Mouse (Mus musculus): ENCODE measurements around the gene Aknad1.

The Aknad1 gene

DNA sequence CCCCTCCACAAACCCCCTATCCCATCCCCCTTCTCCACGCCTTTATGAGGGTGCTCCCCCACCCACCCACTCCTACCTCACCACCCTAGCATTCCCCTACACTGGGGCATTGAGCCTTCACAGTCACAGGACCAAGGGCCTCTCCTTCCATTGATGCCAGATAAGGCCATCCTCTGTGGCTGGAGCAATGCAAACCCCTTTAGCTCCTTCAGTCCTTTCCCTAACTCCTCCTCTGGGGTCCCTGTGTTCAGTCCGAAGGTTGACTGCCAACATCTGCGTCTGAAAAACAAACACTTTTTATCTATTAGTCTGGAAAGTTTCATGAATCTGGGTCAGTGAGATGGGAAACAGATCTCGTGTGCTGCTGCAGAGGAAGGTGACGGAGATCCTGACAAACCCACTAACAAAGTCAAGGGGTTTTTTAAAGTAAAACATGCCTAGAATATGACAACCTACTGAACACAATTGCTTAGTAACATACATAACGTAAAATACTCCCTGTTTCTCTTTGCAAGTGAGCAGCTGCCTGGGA, 43.0 kb downstream of the Aknad1 start:
- in situ Hi-C loops (cut with MboI; ENCODE audit: low sequenced_read_pairs) = loop anchor here (25.0 kb wide), 1 partner anchor 280 kb away; no protein-coding TSS in a partner anchor

DNA sequence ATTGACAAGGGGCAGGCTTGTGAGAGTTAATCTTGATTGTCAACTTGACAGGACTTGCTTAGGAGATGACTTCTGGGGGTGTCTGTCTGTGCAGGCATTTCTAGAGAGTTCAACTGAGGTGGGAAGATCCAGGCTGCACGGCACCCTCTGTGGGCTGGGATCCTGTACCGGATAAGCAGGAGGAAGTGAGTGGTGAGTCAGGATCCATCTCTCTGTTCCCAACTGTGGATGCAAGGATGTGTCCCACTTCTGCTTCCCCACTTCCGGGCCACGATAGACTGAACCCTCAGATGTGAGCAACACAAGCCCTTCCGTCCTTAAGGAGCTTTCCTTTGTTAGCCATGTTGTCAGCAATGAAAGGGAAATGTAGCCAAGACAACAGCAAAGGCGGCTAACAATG, 47.1 kb downstream of the Aknad1 start:
- in situ Hi-C loops (cut with MboI; ENCODE audit: low sequenced_read_pairs) = loop anchor here (25.0 kb wide), 1 partner anchor 276 kb away; no protein-coding TSS in a partner anchor

DNA sequence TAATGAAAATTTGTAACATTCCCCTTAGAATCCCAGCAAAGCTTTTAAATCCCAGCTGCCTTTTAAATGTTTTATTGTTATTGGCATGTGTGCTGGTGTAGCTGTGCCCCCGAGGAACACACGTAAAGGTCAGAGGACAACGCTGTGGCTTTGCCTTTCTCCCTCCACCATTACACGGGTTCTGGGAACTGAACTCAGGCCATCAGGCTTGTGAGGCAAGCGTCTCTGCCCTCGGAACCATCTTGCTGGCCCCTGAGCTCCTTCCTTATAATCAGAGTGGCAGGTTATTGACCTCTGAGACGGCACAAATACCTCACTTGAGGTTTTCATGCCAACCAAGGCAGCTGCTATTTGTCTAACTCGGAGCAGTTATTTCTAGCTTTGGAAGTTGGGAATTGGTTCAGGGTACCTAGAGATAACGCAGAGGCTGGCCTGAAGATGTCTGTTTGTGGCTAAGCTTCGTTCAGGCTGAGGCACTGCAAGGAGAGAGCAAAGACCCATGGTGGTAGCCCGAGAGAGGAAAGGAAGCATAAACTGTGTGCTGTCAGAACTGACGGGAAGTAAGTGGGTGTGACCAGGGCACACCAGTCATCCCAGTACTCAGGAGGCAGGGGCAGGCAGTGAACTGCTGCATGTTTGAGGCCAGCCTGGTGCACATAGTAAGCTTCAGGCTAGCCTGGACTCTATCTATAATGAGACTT, 48.4 kb downstream of the Aknad1 start:
- in situ Hi-C loops (cut with MboI; ENCODE audit: low sequenced_read_pairs) = loop anchor here (25.0 kb wide), 1 partner anchor 274 kb away; no protein-coding TSS in a partner anchor

DNA sequence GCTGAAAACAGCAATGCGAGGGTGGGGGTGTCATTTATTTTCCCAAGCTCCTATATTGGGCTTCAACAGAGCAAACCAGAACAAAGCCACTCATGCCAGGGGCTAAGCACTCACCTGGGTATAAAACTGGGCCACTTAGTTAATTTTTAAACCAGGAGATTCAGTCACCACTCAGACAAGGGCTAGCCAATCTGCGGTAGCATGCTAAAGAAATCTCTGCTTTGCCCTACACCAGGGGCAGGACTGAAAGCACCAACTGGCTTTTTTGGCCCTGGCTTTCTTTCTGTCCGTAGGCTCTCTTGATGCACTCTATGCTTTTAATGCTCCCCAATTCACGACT, 49.0 kb downstream of the Aknad1 start:
- in situ Hi-C loops (cut with MboI; ENCODE audit: low sequenced_read_pairs) = loop anchor here (25.0 kb wide), 1 partner anchor 274 kb away; no protein-coding TSS in a partner anchor

DNA sequence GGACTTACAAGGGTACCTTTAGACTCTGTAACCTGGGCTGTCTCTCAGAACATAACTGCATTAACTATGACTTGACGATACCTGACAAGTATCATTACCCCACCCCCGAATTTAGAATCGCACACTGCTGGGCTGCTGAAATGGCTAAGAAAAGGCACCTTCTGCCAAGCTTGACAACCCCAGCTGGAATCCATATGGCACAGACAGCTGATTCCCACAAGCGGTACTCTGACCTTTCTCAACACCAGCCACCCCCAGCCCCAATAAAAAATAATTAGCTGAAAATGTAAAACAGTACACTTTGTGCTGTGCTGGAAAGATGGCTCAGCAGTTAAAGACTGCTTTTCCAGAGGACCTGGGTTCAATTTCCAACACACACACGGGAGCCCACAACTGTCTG, 49.8 kb downstream of the Aknad1 start:
- in situ Hi-C loops (cut with MboI; ENCODE audit: low sequenced_read_pairs) = loop anchor here (25.0 kb wide), 1 partner anchor 273 kb away; no protein-coding TSS in a partner anchor

DNA sequence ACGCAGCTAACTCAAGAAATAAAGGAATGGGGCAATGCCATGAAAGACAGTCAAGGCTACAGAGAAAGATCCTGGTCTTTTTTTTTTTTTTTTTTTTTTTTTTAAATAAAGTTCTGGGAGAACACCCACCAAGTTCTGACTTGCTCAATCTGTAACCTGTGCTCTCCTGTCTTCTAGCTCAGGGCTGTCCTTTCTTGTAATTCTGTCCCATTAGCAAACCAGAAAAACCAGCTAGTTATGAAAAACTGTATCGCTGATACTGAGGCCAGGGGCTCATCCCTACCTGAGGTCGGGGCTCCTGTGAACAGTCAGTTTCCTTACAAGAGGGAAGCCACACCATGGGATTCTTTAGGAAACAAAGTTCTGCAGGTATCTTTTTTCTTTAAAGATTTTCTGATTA, 51.0 kb downstream of the Aknad1 start:
- in situ Hi-C loops (cut with MboI; ENCODE audit: low sequenced_read_pairs) = loop anchor here (25.0 kb wide), 1 partner anchor 272 kb away; no protein-coding TSS in a partner anchor

DNA sequence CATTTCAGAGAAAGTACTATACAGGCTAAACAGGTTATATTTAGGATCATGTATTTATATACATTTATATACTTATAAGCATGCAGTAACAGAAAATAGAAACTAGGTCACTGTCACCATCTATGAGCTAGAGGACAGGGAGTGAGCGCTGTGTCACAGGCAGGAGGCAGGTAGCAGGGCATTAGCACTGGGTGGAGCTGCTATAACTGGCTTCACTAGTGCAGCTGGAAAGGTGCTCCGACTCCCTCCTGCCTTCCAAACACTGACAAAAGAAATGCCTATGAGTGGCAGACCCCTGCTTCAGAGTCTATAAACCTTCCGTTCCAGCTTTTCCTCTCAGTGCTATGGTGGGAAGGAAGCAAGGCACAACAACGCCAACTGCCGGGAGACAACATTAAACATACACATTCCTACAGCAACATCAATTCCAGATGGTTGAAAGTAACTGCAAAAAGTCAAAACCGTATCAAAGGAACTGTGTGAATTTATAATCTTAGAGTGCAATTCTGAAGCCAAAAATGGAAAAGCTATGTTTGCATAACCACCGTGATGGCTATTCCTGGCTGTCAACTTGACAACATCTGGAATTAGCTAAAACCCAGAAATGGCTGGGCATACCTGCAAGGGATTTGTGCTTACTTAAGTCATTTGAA, 51.7 kb downstream of the Aknad1 start:
- in situ Hi-C loops (cut with MboI; ENCODE audit: low sequenced_read_pairs) = loop anchor here (25.0 kb wide), 1 partner anchor 271 kb away; no protein-coding TSS in a partner anchor

DNA sequence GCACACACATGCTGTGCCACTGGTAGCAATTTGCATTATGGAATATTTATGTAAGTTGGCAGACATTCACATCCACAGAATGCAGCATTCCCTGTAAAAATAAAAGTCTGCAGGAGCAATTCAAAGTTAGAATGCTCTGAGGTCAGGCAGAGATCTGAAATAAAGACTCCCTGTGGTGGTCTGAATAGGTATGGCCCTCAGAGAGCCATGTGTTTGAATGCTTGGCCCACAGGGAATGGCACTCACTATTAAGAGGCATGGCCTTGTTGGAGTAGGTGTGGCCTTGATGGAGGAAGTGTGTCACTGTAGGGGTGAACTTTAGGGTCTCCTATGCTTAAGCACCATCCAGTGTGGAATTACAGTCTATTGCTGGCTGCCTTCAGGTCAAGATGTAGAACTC, 53.0 kb downstream of the Aknad1 start:
- in situ Hi-C loops (cut with MboI; ENCODE audit: low sequenced_read_pairs) = loop anchor here (25.0 kb wide), 1 partner anchor 270 kb away; no protein-coding TSS in a partner anchor

DNA sequence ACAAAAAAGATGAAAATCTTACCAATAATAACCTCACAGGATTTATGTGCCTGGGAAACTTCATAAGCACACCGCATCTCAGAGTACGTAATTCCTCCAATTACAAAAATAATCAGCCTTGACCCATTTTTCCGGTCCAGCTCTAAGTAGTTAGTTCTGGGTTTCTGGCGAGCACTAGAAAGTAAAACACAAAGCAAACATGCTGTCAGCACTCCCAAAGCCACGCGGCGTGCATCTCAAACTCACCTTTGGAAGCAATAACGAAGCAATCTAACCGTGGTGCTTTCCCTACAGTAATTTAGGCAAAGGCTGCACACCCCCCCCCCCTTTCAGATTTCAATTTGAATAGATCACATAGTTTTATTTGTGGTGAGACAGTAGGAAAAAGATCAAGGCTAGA, 55.3 kb downstream of the Aknad1 start:
- in situ Hi-C loops (cut with MboI; ENCODE audit: low sequenced_read_pairs) = loop anchor here (25.0 kb wide), 1 partner anchor 268 kb away; no protein-coding TSS in a partner anchor

DNA sequence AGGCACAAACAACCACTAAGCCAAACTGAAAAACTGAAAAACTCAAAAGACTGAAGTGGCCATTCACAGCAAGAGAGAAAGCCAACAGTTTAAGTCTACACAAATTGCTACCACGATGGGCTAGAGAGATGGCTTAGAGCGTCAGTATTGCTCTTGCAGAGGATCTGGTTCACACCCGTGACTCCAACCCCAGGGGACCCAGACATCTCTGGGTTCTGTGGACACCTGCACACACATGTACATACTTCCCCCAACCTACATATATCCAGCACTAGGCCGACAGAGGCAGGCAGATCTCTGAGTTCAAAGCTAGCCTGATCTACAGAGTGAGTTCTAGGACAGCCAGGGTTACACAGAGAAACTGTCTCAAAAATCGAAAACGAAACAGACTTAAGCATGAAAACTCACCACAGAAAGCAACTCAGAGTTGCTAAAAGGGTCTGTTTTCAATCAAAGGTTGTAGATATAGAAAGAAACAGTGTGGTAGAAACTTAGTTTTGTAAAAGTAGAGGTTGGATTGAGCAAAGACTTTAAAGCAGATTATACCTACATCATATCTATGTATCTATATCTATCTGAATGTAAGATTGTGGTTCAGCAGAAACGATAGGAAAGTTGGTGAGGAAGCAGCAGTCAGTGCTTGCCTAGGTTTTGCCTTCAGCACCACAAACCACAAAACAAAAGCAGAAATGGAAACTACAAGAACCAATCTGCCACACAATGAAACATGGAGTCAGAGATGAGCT, 56.3 kb downstream of the Aknad1 start:
- in situ Hi-C loops (cut with MboI; ENCODE audit: low sequenced_read_pairs) = loop anchor here (25.0 kb wide), 1 partner anchor 267 kb away; no protein-coding TSS in a partner anchor

DNA sequence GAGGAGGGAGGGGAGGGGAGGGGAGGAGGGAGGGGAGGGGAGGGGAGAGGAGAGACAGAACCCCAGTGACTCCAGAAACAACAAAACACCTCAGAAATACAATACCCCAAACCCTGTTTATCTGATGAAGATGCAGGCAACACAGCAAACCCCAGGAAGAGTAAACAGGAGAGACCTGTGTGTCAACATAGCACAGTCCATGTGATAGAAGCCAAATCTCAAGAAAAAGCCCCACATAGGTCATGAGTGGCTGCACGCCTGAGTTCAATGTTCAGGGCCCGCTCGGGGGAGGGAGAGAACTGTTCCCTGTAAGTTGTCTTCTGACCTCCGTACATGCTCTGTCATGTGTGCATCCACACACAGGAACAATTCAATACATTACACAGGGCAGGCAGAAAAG, 56.9 kb downstream of the Aknad1 start:
- in situ Hi-C loops (cut with MboI; ENCODE audit: low sequenced_read_pairs) = loop anchor here (25.0 kb wide), 1 partner anchor 266 kb away; no protein-coding TSS in a partner anchor

DNA sequence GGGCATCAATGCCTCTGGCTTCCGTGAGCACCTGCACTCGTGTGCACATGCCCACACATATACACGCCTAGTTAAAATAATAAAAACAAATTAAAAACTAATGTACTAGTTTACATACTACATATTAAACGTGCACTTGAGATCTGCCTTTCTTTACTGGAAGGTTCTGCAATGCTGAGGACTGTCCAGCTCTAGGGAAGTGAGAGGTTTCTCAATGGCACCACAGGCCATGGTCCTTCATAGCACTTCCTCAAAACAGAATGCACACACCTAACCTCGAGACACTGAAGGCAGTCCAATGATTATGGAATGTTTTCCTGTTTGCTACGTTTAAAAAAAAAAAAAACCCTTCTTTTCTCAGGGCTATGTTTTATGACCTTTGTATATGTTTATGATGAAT, 58.3 kb downstream of the Aknad1 start:
- in situ Hi-C loops (cut with MboI; ENCODE audit: low sequenced_read_pairs) = loop anchor here (25.0 kb wide), 1 partner anchor 265 kb away; no protein-coding TSS in a partner anchor

DNA sequence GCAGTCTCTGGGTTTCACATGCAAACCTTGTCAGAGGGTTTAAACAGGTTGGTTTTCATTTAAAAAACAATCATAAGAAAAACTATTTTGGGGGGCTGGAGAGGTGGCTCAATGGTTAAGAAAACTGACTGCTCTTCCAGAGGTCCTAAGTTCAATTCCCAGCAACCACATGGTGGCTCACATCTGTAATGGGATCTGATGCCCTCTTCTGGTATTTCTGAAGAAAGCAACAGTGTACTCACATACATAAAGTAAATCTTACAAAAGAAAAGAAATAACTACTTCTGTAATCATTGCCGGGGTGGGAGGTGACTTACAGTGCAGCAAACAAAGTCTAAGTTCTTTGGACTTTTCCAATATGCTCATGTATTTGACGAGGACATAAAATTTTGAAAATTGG, 58.9 kb downstream of the Aknad1 start:
- in situ Hi-C loops (cut with MboI; ENCODE audit: low sequenced_read_pairs) = loop anchor here (25.0 kb wide), 1 partner anchor 264 kb away; no protein-coding TSS in a partner anchor

DNA sequence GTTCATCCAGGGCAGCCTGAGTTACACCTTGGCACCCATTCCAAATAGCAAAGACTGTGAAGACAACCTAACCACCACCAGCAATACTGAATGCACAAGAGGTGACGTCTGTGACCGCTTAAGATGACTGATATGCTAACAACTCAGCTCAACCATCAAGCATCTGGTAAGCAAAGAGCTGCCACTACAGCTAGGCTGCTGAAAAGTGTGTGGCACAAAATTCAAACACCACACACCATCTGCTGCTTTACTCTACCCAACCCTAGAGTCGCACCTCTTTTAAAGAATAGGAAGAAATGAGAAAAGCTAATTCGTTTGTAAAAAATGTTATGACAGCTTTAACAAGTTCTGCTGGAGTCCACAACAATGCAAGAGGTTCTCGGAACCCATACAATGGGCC, 66.2 kb downstream of the Aknad1 start:
- in situ Hi-C loops (cut with MboI; ENCODE audit: low sequenced_read_pairs) = no loop called here

DNA sequence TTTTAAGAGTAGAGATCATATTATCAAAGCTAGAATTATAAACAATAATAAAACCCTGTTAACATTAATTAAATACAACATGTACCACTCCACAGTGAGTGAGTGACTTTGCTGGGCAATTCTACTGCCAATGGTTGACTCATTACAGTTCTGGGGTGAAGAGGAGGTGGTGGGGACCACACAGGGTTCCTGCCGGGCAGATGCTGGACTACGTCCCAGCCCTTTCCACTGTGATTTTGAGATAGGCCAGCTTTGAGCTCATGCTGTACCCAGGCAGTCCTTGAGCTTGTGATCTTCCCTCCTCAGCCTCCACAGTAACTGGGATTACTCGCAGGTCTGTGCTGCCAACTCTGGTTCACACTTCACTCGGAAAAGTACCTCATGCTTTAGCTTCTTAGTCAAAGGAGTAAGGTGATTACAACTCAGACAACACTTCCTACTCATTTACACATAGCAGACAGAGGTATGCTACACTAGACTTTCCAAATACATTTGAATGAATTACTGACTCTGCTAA, 71.3 kb downstream of the Aknad1 start:
- in situ Hi-C loops (cut with MboI; ENCODE audit: low sequenced_read_pairs) = no loop called here

DNA sequence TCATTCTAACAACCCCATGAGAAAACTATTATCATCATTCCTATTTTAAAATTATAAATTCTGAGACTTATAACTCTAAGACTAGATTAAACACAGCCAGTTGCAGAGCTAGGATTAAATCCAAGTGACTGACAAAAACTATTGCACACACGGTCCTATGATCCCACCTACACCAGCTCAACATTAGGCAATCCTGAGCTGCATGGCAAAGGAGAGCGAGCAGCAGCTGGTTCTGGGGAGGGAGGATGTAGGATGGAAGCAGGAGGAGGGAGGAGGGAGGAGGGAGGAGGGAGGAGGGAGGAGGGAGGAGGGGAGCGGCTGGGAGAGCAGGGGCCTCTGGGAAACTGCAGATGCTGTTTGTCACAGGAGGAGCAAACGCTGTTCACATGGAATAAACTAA, 76.2 kb downstream of the Aknad1 start:
- in situ Hi-C loops (cut with MboI; ENCODE audit: low sequenced_read_pairs) = no loop called here

DNA sequence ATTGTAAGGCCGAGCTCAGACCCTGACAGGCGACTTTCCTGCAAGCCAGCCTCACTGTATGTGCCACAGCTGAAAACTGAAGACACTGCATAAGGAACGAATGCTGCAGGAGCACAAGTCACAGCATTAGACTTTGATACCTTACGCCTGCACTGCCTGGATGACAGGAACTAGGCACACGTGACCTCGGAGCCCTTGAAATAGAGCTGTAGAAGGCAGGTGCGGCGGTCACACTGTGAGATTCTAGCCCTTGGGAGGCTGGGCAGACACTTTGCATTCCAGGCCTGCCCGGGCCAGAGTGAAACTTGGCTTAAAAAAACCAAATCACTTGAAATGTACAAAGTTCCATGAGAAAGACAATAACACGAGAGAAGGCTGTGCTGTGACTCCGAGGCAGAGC, 91.0 kb downstream of the Aknad1 start:
- in situ Hi-C loops (cut with MboI; ENCODE audit: low sequenced_read_pairs) = no loop called here

DNA sequence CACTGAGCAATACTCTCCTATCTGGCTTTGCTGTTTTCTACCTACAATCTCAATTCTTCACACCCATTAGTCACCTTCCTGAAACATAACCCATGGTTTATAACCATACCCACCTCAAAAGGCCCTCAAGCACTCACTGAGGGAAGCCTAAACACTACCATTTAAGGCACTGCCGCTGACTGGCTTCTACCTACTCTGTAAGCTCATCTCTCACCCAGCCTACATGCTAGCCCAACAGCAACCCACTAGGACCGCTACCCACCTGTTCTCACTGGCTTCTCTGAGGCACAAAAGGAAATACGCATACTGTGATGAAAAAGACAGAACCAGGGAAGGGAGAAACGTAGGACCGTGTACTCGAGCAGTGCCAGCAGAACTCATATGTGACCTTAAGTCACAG, 92.3 kb downstream of the Aknad1 start:
- in situ Hi-C loops (cut with MboI; ENCODE audit: low sequenced_read_pairs) = no loop called here
